Mouse (Mus musculus) liver, embryonic 14.5 days (tissue): ENCODE results near the gene Adamts4. TPM values are rescaled to one million over a fixed set of nuclear protein-coding genes. Genes with fewer than 3 reads are reported as not detected.

Experiments
- ATAC-seq: fragments of 200-750 bp; cut with Nextera tagmentation; 2 replicates; pipeline ENCODE4 v1.8.0; 2017; ENCODE audit warnings: moderate number of reproducible peaks, mild to moderate bottlenecking, moderate library complexity; ENCODE audit not compliant: insufficient read depth
- DNase-seq, 3 experiments: peaks; one replicate each; pipeline ENCODE4 v3.0.0-alpha.2; 2012 to 2013; ENCODE audit warnings: low read depth in 3 of 3, low spot score in 3 of 3
- H3K27ac ChIP-seq: fragments of 300-500 bp; sonication (generic); 2 replicates; pipeline ENCODE4 v1.5.1; 2014; ENCODE audit warnings: moderate library complexity, mild to moderate bottlenecking, control low read depth, inconsistent platforms
- H3K27me3 ChIP-seq: fragments of 300-500 bp; sonication (generic); 2 replicates; pipeline ENCODE4 v1.6.1; 2014; ENCODE audit warnings: mild to moderate bottlenecking, low read length, moderate library complexity; ENCODE audit not compliant: control insufficient read depth, insufficient read depth
- H3K36me3 ChIP-seq: fragments of 300-500 bp; sonication (generic); replicated peaks from 2 replicates; pipeline ENCODE4 v1.6.1; 2014; ENCODE audit warnings: low read depth; ENCODE audit not compliant: control insufficient read depth, insufficient read depth
- H3K4me1 ChIP-seq, 2 experiments: fragments of 200-500 bp in 1 of 2; fragments of 300-500 bp in 1 of 2; sonication (generic) in 1 of 2; replicated peaks; 2 replicates each; pipeline ENCODE4 v1.6.1; 2012 to 2014; ENCODE audit warnings: antibody characterized with exemption in 1 of 2, inconsistent platforms in 1 of 2, low read length in 1 of 2; ENCODE audit not compliant: control insufficient read depth in 2 of 2, insufficient read depth in 2 of 2
- H3K4me2 ChIP-seq: fragments of 300-500 bp; sonication (generic); 2 replicates; pipeline ENCODE4 v1.6.1; 2014; ENCODE audit warnings: low read depth, mild to moderate bottlenecking, control low read depth, moderate library complexity
- H3K4me3 ChIP-seq, 2 experiments: fragments of 200-500 bp in 1 of 2; fragments of 300-500 bp in 1 of 2; sonication (generic) in 1 of 2; 2 replicates each; pipeline ENCODE4 v1.5.1; 2012 to 2014; ENCODE audit warnings: low read depth in 2 of 2, low read length in 2 of 2, mild to moderate bottlenecking in 2 of 2, control low read depth in 1 of 2, inconsistent platforms in 1 of 2, moderate library complexity in 1 of 2; ENCODE audit not compliant: insufficient read depth in 1 of 2
- H3K9ac ChIP-seq: fragments of 300-500 bp; sonication (generic); replicated peaks from 2 replicates; pipeline ENCODE4 v1.6.1; 2014; ENCODE audit warnings: mild to moderate bottlenecking, control low read depth, moderate library complexity
- H3K9me3 ChIP-seq: fragments of 300-500 bp; sonication (generic); 2 replicates; pipeline ENCODE4 v1.6.1; 2016; ENCODE audit warnings: low read length, mixed read lengths; ENCODE audit not compliant: control insufficient read depth
- CTCF ChIP-seq: IDR thresholded peaks from 2 replicates; pipeline ENCODE4 v1.5.1; 2016; ENCODE audit warnings: antibody characterized with exemption, low read depth, control low read depth
- EP300 ChIP-seq: IDR thresholded peaks from 2 replicates; pipeline ENCODE4 v1.6.1; 2016; ENCODE audit warnings: antibody characterized with exemption, low read depth
- WGBS: fragments of 180-500 bp; shearing (Covaris S2); extraction: QIAGEN DNeasy Blood & Tissue Kit; methylation state at CpG from one replicate; pipeline ENCODE4 v1.1.7; 2014; ENCODE audit not compliant: insufficient replicate concordance; 5-methylcytosine and 5-hydroxymethylcytosine counted together
- polyA plus RNA-seq, 2 experiments: library from polyadenylated mRNA; depleted of rRNA in 1 of 2; stranded (reverse) in 1 of 2; unstranded in 1 of 2; fragments of >200 nt; fragmentation: Nextera tagmentation in 1 of 2; extraction: Ambion mirVana in 1 of 2; gene quantifications; 2 replicates each; pipeline versions ENCODE4 v1.2.1 to v1.2.3; 2012 to 2014

Adamts4 gene
- polyA plus RNA-seq, 2 experiments = 0.13 to 0.17 TPM

- Histone ChIP-seq H3K27me3 (no peaks in the 10 kb centered on the region), H3K4me2 (no peak overlapping the region), H3K4me1 (peaks cover 0 to 5% of the 10 kb centered on the region in 2 experiments; a peak in 1 of 4 replicates), H3K27ac (no peak overlapping the region), H3K4me3 (no peak overlapping the region), H3K36me3 (no peaks in the 10 kb centered on the region), H3K9me3 (no peaks in the 10 kb centered on the region), H3K9ac (no peak overlapping the region)
- ATAC-seq = no peak
- no peak for DNase-seq
- TF ChIP-seq CTCF (no peak), EP300 (no peak)
- WGBS = 50% methylated on average over 6 of the region's 6 CpGs
These were observed 44.3 kb upstream of the Adamts4 start for GRCm38 (mm10) chr1:171205704-171206493.

- H3K27ac ChIP-seq = no peak overlapping the region
- no peaks in the 10 kb centered on the region for H3K36me3 ChIP-seq
- DNase-seq = no peak
- no peak overlapping the region for H3K4me3 ChIP-seq
- H3K9ac ChIP-seq = no peak overlapping the region
- H3K4me1 ChIP-seq = peaks cover 0 to 7% of the 10 kb centered on the region in 2 experiments; a peak in 1 of 4 replicates
- H3K9me3 ChIP-seq = no peaks in the 10 kb centered on the region
- no peak overlapping the region for H3K4me2 ChIP-seq
- ATAC-seq = no peak
- no peaks in the 10 kb centered on the region; the same call in 1 of the 2 replicates for H3K27me3 ChIP-seq
- TF ChIP-seq EP300 (no peak), CTCF (no peak)
- 6% methylated on average over 4 of the region's 4 CpGs for WGBS
These were observed 40.8 kb upstream of the Adamts4 start for GRCm38 (mm10) chr1:171209409-171209808.

GRCm38 (mm10) chr1:171212854-171213253 is 37.4 kb upstream of the Adamts4 start:
- Histone ChIP-seq H3K9me3 (no peaks in the 10 kb centered on the region), H3K4me1 (peaks cover 0 to 6% of the 10 kb centered on the region in 2 experiments; a peak in 2 of 4 replicates), H3K4me3 (no peak overlapping the region), H3K27ac (no peak overlapping the region), H3K4me2 (no peak overlapping the region), H3K36me3 (no peaks in the 10 kb centered on the region), H3K27me3 (no peaks in the 10 kb centered on the region; the same call in 1 of the 2 replicates), H3K9ac (no peak overlapping the region)
- DNase-seq (no peak), ATAC-seq (0 out of 2 replicates have a peak, but pooled peaks have one; percentile 21)
- WGBS = 34% methylated on average over 3 of the region's 3 CpGs
- TF ChIP-seq EP300 (no peak), CTCF (no peak)

- TF ChIP-seq CTCF (no peak), EP300 (no peak)
- 59% methylated on average over 10 of the region's 10 CpGs for WGBS
- no peak for ATAC-seq
- no peaks in the 10 kb centered on the region for H3K9me3 ChIP-seq
- no peaks in the 10 kb centered on the region; the same call in 1 of the 2 replicates for H3K27me3 ChIP-seq
- H3K4me1 ChIP-seq = peaks cover 0 to 6% of the 10 kb centered on the region in 2 experiments; a peak in 2 of 4 replicates
- H3K9ac ChIP-seq = no peak within 1 kb of the TSS; the same call in 1 of the 2 replicates
- H3K36me3 ChIP-seq = no peaks in the 10 kb centered on the region
- DNase-seq = no peak
- H3K4me3 ChIP-seq = no peak within 1 kb of the TSS
- H3K27ac ChIP-seq = no peak within 1 kb of the TSS
- no peak within 1 kb of the TSS for H3K4me2 ChIP-seq
These were observed 36.3 kb upstream of the Adamts4 start, which contains the start of gene Nr1i3 for GRCm38 (mm10) chr1:171213801-171214496. Gene Nr1i3, plus strand, starts transcription at chr1:171213970.
